Mouse (Mus musculus): ENCODE measurements around the gene Ice2.

- no peak for TF ChIP-seq CTCF (IDR thresholded peaks at IDR 0.05; ENCODE audit: control insufficient read depth, insufficient read depth, insufficient read length)
- no peak for TF ChIP-seq MAX (IDR thresholded peaks at IDR 0.05)
Observed at GRCm38 (mm10) chr9:69448801-69449200, 51.1 kb downstream of the Ice2 start.
